Mouse (Mus musculus): ENCODE measurements around the gene Camk2n2. TPM values are rescaled to one million over a fixed set of nuclear protein-coding genes. Genes with fewer than 3 reads are reported as not detected.

Camk2n2 gene
- total RNA-seq, 2 experiments from 2014 or later = 0.94 TPM; not detected in 1

- peak; percentile 99 for ATAC-seq (replicated peaks; ENCODE audit: low FRiP score, poor library complexity, severe bottlenecking)
These were observed 9.5 kb downstream of the Camk2n2 start, which contains the start of the genes Eef1akmt4, Gm49333 and Alg3 for GRCm38 (mm10) chr16:20611357-20612227. TSS of gene Eef1akmt4 (plus strand) at chr16:20611593. TSS of gene Gm49333 (plus strand) at chr16:20611610. TSS of gene Alg3 (minus strand) at chr16:20611735.

GRCm38 (mm10) chr16:20610501-20611356 is 10.4 kb downstream of the Camk2n2 start:
- peak; percentile 56 for ATAC-seq (replicated peaks; ENCODE audit: low FRiP score, poor library complexity, severe bottlenecking)

DNA sequence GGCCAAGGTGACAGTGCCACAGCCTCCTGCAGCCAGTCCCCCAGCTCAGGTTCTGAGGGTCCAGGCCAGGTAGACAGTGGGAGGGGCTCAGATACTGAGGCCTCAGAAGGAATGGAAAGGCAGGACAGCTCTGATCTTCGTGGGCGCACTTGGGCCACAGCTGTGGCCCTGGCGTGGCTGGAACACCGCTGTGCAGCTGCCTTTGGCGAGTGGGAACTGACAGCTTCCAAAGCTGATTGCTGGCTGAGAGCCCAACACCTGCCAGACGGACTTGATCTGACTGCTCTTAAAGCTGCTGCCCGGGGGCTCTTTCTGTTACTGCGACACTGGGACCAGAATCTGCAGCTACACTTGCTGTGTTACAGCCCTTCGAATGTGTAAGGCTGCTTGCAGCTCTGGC is 16.4 kb downstream of the Camk2n2 start:
- no peak for ATAC-seq (replicated peaks; ENCODE audit: low FRiP score, poor library complexity, severe bottlenecking)

DNA sequence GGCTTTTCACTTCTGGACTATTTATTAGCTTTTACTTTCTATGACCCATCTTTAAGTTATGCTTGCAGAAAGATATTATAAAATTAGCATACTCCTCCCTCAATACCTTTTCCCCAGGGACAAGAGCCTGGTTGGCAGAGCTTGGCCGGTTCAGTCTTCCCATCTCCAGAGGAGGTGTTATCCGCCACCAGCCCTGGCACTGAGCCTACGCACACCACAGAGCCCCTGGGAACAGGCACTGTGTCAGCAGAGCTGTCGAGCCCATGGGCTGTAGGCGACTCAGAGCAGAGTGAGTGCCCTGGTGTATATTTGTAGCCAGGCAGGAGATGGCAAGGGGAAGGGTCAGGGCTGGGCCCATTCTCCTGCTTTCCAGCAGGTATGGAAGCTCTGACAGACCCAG is 20.6 kb downstream of the Camk2n2 start:
- ATAC-seq (replicated peaks; ENCODE audit: low FRiP score, poor library complexity, severe bottlenecking) = no peak

- ATAC-seq (replicated peaks; ENCODE audit: low FRiP score, poor library complexity, severe bottlenecking) = no peak
These were observed 24.2 kb downstream of the Camk2n2 start for GRCm38 (mm10) chr16:20596687-20597441.

- ATAC-seq (replicated peaks; ENCODE audit: low FRiP score, poor library complexity, severe bottlenecking) = no peak
These were observed 25.4 kb downstream of the Camk2n2 start for GRCm38 (mm10) chr16:20595737-20596136.

- no peak for ATAC-seq (replicated peaks; ENCODE audit: low FRiP score, poor library complexity, severe bottlenecking)
These were observed 25.9 kb downstream of the Camk2n2 start for GRCm38 (mm10) chr16:20595060-20595673.

- ATAC-seq (replicated peaks; ENCODE audit: low FRiP score, poor library complexity, severe bottlenecking) = no peak
These were observed 29.9 kb downstream of the Camk2n2 start for GRCm38 (mm10) chr16:20591076-20591705.

DNA sequence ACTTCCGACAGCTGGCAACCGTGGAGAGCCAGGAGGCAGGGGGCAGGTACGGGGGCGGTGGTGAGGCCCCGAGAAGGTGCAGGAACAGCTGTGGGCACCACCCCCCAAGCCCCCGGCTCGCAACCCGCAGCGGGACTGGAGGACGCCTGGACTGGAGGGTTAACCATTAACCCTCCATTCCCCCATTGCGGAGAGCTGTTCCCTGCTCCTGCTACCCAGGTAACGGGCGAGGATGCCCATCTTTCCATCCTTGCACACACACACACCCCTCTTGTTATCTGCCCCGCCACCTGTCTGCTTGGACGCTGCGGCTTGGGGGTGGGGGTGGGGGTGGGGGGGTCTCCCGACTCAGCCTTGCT is 30.4 kb downstream of the Camk2n2 start:
- ATAC-seq (replicated peaks; ENCODE audit: low FRiP score, poor library complexity, severe bottlenecking) = no peak

DNA sequence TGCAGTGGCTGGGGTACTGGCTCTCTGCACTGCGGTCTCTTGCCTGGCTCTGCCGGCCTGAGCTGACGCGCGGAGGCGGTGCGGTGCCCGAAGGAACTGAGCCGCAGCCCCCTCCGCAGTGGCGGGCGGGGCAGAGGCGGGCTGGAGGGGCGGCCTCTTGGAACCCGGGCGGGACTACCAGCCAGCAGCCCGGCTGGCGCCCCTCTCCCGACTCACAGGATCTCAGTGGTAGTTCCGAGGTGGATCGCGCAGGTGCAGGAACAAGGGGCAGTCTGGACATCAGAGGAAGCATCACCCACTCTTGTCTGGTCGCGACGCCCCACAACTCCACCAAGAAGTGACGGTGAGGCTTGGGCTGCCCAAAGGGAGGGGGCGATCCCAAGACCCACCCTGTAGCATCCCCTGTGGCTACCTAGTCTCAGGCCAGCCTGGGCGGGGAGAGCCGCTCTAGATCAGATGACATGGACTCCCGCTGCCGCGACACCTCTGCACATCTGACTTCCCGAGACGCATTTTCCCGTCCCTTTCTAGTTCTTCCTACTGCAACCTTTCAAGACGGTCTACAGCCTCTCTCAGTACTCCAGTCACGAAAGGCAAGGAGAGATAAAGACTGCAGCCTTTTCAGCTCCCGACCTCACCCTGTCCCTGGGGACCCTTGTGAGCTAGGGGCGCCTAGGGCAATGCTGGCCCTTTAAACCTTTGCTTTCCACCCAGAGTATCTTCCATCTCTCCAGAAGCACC is 31.0 kb downstream of the Camk2n2 start:
- no peak for ATAC-seq (replicated peaks; ENCODE audit: low FRiP score, poor library complexity, severe bottlenecking)

DNA sequence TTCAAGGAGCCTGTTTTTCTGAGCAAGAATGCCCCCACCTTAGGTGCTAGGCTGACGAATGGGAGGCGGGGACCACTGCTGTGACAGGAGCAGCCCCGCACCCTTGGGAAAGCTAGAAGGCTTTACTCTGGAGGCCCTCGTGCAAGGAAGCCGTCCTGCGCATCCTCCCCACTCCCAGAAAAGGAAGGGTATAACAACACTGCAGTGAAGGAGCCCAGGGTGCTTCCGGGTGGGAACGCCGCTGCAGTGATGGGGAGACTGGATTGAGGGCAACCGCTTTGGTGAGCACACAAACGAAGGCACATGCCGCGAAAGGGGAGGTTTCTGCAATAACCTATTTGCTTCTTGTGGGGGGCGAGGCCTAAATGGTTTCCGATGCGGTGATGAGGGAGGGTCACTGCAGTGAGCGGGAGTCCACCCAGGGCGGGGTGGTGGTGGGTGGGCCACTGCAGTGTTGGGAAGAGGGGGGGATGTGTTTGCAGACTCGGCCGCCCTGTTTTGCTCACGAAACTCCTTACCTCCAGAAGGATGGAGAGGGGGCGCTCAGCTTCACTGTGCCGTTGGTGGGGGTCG is 31.6 kb downstream of the Camk2n2 start, which contains the start of gene Vwa5b2:
Vwa5b2 (plus strand) TSS at position 106 of the 573 bp plus-strand sequence.
- ATAC-seq (replicated peaks; ENCODE audit: low FRiP score, poor library complexity, severe bottlenecking) = no peak

Other genes with a start within 250 kb of the Camk2n2 start
- 26.8 and 30.0 TPM in 2 replicates for gene Abcc5, start 194.9 kb downstream of the Camk2n2 start, total RNA-seq (2015; ENCODE audit: low replicate concordance)
- 32.8 and 56.3 TPM in 2 replicates for gene Abcc5, start 194.9 kb downstream of the Camk2n2 start, total RNA-seq (2017; ENCODE audit: low replicate concordance)
- 7.7 and 10.4 TPM in 2 replicates for gene Eif2b5, start 122.5 kb downstream of the Camk2n2 start, total RNA-seq (2015; ENCODE audit: low replicate concordance)
- gene Eif2b5, start 122.5 kb downstream of the Camk2n2 start, total RNA-seq (2017; ENCODE audit: low replicate concordance) = 9.1 and 14.1 TPM in 2 replicates
- gene Dvl3, start 104.3 kb downstream of the Camk2n2 start, total RNA-seq (2015; ENCODE audit: low replicate concordance) = 3.8 and 10.0 TPM in 2 replicates
- gene Dvl3, start 104.3 kb downstream of the Camk2n2 start, total RNA-seq (2017; ENCODE audit: low replicate concordance) = 1.1 and 1.7 TPM in 2 replicates
- 124 and 125 TPM in 2 replicates for gene Ap2m1, start 85.8 kb downstream of the Camk2n2 start, total RNA-seq (2015; ENCODE audit: low replicate concordance)
- gene Ap2m1, start 85.8 kb downstream of the Camk2n2 start, total RNA-seq (2017; ENCODE audit: low replicate concordance) = 81.1 and 126 TPM in 2 replicates
- 8.2 and 11.0 TPM in 2 replicates for gene Abcf3, start 72.7 kb downstream of the Camk2n2 start, total RNA-seq (2015; ENCODE audit: low replicate concordance)
- gene Abcf3, start 72.7 kb downstream of the Camk2n2 start, total RNA-seq (2017; ENCODE audit: low replicate concordance) = 8.9 and 24.7 TPM in 2 replicates
- not detected in 2 replicates for gene Vwa5b2, start 31.8 kb downstream of the Camk2n2 start, total RNA-seq (2015; ENCODE audit: low replicate concordance)
- not detected in 2 replicates for gene Vwa5b2, start 31.8 kb downstream of the Camk2n2 start, total RNA-seq (2017; ENCODE audit: low replicate concordance)
- 8.2 and 10.6 TPM in 2 replicates for gene Eef1akmt4, start 9.7 kb downstream of the Camk2n2 start, total RNA-seq (2015; ENCODE audit: low replicate concordance)
- 0.60 and 0.98 TPM in 2 replicates for gene Eef1akmt4, start 9.7 kb downstream of the Camk2n2 start, total RNA-seq (2017; ENCODE audit: low replicate concordance)
- not detected in 2 replicates for gene Gm49333, start 9.7 kb downstream of the Camk2n2 start, total RNA-seq (2015; ENCODE audit: low replicate concordance)
- gene Gm49333, start 9.7 kb downstream of the Camk2n2 start, total RNA-seq (2017; ENCODE audit: low replicate concordance) = not detected in 2 replicates
- 7.7 and 22.7 TPM in 2 replicates for gene Alg3, start 9.6 kb downstream of the Camk2n2 start, total RNA-seq (2015; ENCODE audit: low replicate concordance)
- gene Alg3, start 9.6 kb downstream of the Camk2n2 start, total RNA-seq (2017; ENCODE audit: low replicate concordance) = 1.4 TPM in 1 of 2 replicates, not detected in the other
- gene Ece2, start 8.5 kb upstream of the Camk2n2 start, total RNA-seq (2015; ENCODE audit: low replicate concordance) = not detected in 2 replicates
- gene Ece2, start 8.5 kb upstream of the Camk2n2 start, total RNA-seq (2017; ENCODE audit: low replicate concordance) = not detected in 2 replicates
- gene Psmd2, start 30.4 kb upstream of the Camk2n2 start, total RNA-seq (2015; ENCODE audit: low replicate concordance) = 27.9 and 60.4 TPM in 2 replicates
- gene Psmd2, start 30.4 kb upstream of the Camk2n2 start, total RNA-seq (2017; ENCODE audit: low replicate concordance) = 82.0 and 97.2 TPM in 2 replicates
- 60.1 and 64.6 TPM in 2 replicates for gene Eif4g1, start 47.0 kb upstream of the Camk2n2 start, total RNA-seq (2015; ENCODE audit: low replicate concordance)
- 71.0 and 76.1 TPM in 2 replicates for gene Eif4g1, start 47.0 kb upstream of the Camk2n2 start, total RNA-seq (2017; ENCODE audit: low replicate concordance)
- gene Fam131a, start 72.0 kb upstream of the Camk2n2 start, total RNA-seq (2015; ENCODE audit: low replicate concordance) = not detected in 2 replicates
- gene Fam131a, start 72.0 kb upstream of the Camk2n2 start, total RNA-seq (2017; ENCODE audit: low replicate concordance) = 0.26 and 0.70 TPM in 2 replicates
- 7.9 and 15.9 TPM in 2 replicates for gene Polr2h, start 96.4 kb upstream of the Camk2n2 start, total RNA-seq (2015; ENCODE audit: low replicate concordance)
- 4.0 and 4.3 TPM in 2 replicates for gene Polr2h, start 96.4 kb upstream of the Camk2n2 start, total RNA-seq (2017; ENCODE audit: low replicate concordance)
- gene Clcn2, start 96.5 kb upstream of the Camk2n2 start, total RNA-seq (2015; ENCODE audit: low replicate concordance) = 1.7 and 5.0 TPM in 2 replicates
- 3.3 and 8.9 TPM in 2 replicates for gene Clcn2, start 96.5 kb upstream of the Camk2n2 start, total RNA-seq (2017; ENCODE audit: low replicate concordance)
- gene Chrd, start 111.8 kb upstream of the Camk2n2 start, total RNA-seq (2015; ENCODE audit: low replicate concordance) = not detected in 2 replicates
- gene Chrd, start 111.8 kb upstream of the Camk2n2 start, total RNA-seq (2017; ENCODE audit: low replicate concordance) = not detected in 2 replicates
- gene Thpo, start 113.2 kb upstream of the Camk2n2 start, total RNA-seq (2015; ENCODE audit: low replicate concordance) = not detected in 2 replicates
- not detected in 2 replicates for gene Thpo, start 113.2 kb upstream of the Camk2n2 start, total RNA-seq (2017; ENCODE audit: low replicate concordance)